Mouse (Mus musculus) midbrain, embryonic 15.5 days (tissue): ENCODE measurements around the gene Sh3gl2. TPM values are rescaled to one million over a fixed set of nuclear protein-coding genes. Genes with fewer than 3 reads are reported as not detected.

Source experiments
- ATAC-seq: fragments of 200-750 bp; cut with Nextera tagmentation; replicated peaks from 2 replicates; pipeline ENCODE4 v1.8.0; 2017; ENCODE audit warnings: moderate TSS enrichment
- H3K27ac ChIP-seq: fragments of 300-500 bp; sonication (generic); 2 replicates; pipeline ENCODE4 v1.5.1; 2015; ENCODE audit warnings: mild to moderate bottlenecking, inconsistent platforms
- H3K27me3 ChIP-seq: fragments of 300-500 bp; sonication (generic); replicated peaks from 2 replicates; pipeline ENCODE4 v1.6.1; 2015; ENCODE audit warnings: inconsistent platforms
- H3K36me3 ChIP-seq: fragments of 300-500 bp; sonication (generic); replicated peaks from 2 replicates; pipeline ENCODE4 v1.6.1; 2015; ENCODE audit warnings: inconsistent platforms
- H3K4me1 ChIP-seq: fragments of 300-500 bp; sonication (generic); 2 replicates; pipeline ENCODE4 v1.6.1; 2015; ENCODE audit warnings: inconsistent platforms
- H3K4me2 ChIP-seq: fragments of 300-500 bp; sonication (generic); 2 replicates; pipeline ENCODE4 v1.6.1; 2015; ENCODE audit warnings: inconsistent platforms, mild to moderate bottlenecking, moderate library complexity
- H3K4me3 ChIP-seq: fragments of 300-500 bp; sonication (generic); 2 replicates; pipeline ENCODE4 v1.5.1; 2015; ENCODE audit warnings: mild to moderate bottlenecking, inconsistent platforms
- H3K9ac ChIP-seq: fragments of 300-500 bp; sonication (generic); 2 replicates; pipeline ENCODE4 v1.6.1; 2015; ENCODE audit warnings: mild to moderate bottlenecking, inconsistent platforms
- H3K9me3 ChIP-seq: fragments of 300-500 bp; sonication (generic); 2 replicates; pipeline ENCODE4 v1.6.1; 2016; ENCODE audit warnings: inconsistent platforms
- WGBS: fragments of 180-500 bp; shearing (Covaris S2); methylation state at CpG from one replicate; pipeline ENCODE4 v1.1.7; 2015; ENCODE audit warnings: mixed read lengths; 5-methylcytosine and 5-hydroxymethylcytosine counted together
- polyA plus RNA-seq: library from polyadenylated mRNA; unstranded; fragments of >200 nt; fragmentation: Nextera tagmentation; extraction: Ambion mirVana; gene quantifications from 2 replicates; pipeline ENCODE4 v1.2.1, GENCODE M21; 2015

Sh3gl2 gene
- polyA plus RNA-seq, 1 experiment from 2014 or later: 86.1 TPM

GRCm38 (mm10) chr4:85506976-85507375, 302.1 kb downstream of the Sh3gl2 start:
- Histone ChIP-seq H3K36me3 (no peaks in the 10 kb centered on the region), H3K27me3 (no peaks in the 10 kb centered on the region), H3K4me3 (no peak overlapping the region), H3K9me3 (no peaks in the 10 kb centered on the region), H3K4me2 (no peak overlapping the region), H3K27ac (no peak overlapping the region), H3K4me1 (0 out of 2 replicates have a peak, but pooled peaks cover 2% of the 10 kb centered on the region), H3K9ac (no peak overlapping the region)
- ATAC-seq: no peak
- WGBS: 78% methylated on average over 2 of the region's 2 CpGs

GRCm38 (mm10) chr4:85507491-85507890, 302.6 kb downstream of the Sh3gl2 start:
- 78% methylated on average over 5 of the region's 5 CpGs for WGBS

GRCm38 (mm10) chr4:85513288-85513687, 308.4 kb downstream of the Sh3gl2 start:
- no peak overlapping the region for H3K9ac ChIP-seq
- no peaks in the 10 kb centered on the region for H3K36me3 ChIP-seq
- no peaks in the 10 kb centered on the region for H3K9me3 ChIP-seq
- 39% methylated on average over 7 of the region's 7 CpGs for WGBS
- peaks cover 15% of the 10 kb centered on the region for H3K4me1 ChIP-seq
- peak overlapping the region; percentile 68; the same call in 1 of the 2 replicates for H3K4me3 ChIP-seq
- peak overlapping the region; percentile 98 for H3K4me2 ChIP-seq
- H3K27ac ChIP-seq: no peak overlapping the region
- peaks cover 10% of the 10 kb centered on the region; the same call in 1 of the 2 replicates for H3K27me3 ChIP-seq
- 0 out of 2 replicates have a peak, but pooled peaks have one; percentile 3 for ATAC-seq

More at GRCm38 (mm10) chr4:85507491-85507890, 302.6 kb downstream of the Sh3gl2 start:
- no peak overlapping the region for H3K9ac ChIP-seq
- no peak for ATAC-seq
- no peak overlapping the region for H3K27ac ChIP-seq
- no peaks in the 10 kb centered on the region for H3K9me3 ChIP-seq
- H3K27me3 ChIP-seq: 0 out of 2 replicates have a peak, but pooled peaks cover 2% of the 10 kb centered on the region
- H3K36me3 ChIP-seq: no peaks in the 10 kb centered on the region
- no peak overlapping the region for H3K4me2 ChIP-seq
- 0 out of 2 replicates have a peak, but pooled peaks cover 2% of the 10 kb centered on the region for H3K4me1 ChIP-seq
- no peak overlapping the region for H3K4me3 ChIP-seq

GRCm38 (mm10) chr4:85513792-85514191, 308.9 kb downstream of the Sh3gl2 start, which contains the start of gene Adamtsl1:
Adamtsl1 (plus strand) TSS chr4:85514172.
- peak within 1 kb of the TSS; percentile 98 for H3K4me2 ChIP-seq
- no peaks in the 10 kb centered on the region for H3K9me3 ChIP-seq
- peaks cover 15% of the 10 kb centered on the region for H3K4me1 ChIP-seq
- peak; percentile 65 for ATAC-seq
- H3K36me3 ChIP-seq: no peaks in the 10 kb centered on the region
- H3K4me3 ChIP-seq: peak within 1 kb of the TSS; percentile 68
- H3K27ac ChIP-seq: no peak within 1 kb of the TSS
- peaks cover 10% of the 10 kb centered on the region; the same call in 1 of the 2 replicates for H3K27me3 ChIP-seq
- 3% methylated on average over 9 of the region's 9 CpGs for WGBS
- H3K9ac ChIP-seq: peak within 1 kb of the TSS; percentile 72

- peak overlapping the region; percentile 68 for H3K4me3 ChIP-seq
- H3K9me3 ChIP-seq: no peaks in the 10 kb centered on the region
- peaks cover 15% of the 10 kb centered on the region for H3K4me1 ChIP-seq
- H3K9ac ChIP-seq: peak overlapping the region; percentile 72
- peak; percentile 93 for ATAC-seq
- H3K36me3 ChIP-seq: no peaks in the 10 kb centered on the region
- H3K27ac ChIP-seq: no peak overlapping the region
- peaks cover 10% of the 10 kb centered on the region; the same call in 1 of the 2 replicates for H3K27me3 ChIP-seq
- peak overlapping the region; percentile 98 for H3K4me2 ChIP-seq
- WGBS: under 1% methylated on average over 33 of the region's 33 CpGs
Observed at GRCm38 (mm10) chr4:85514205-85514681, 309.3 kb downstream of the Sh3gl2 start.

GRCm38 (mm10) chr4:85526966-85527566, 322.1 kb downstream of the Sh3gl2 start:
- Histone ChIP-seq H3K9me3 (no peaks in the 10 kb centered on the region), H3K4me3 (no peak overlapping the region), H3K4me2 (no peak overlapping the region), H3K36me3 (no peaks in the 10 kb centered on the region), H3K27ac (no peak overlapping the region), H3K9ac (no peak overlapping the region), H3K4me1 (no peaks in the 10 kb centered on the region), H3K27me3 (no peaks in the 10 kb centered on the region)
- 89% methylated on average over 7 of the region's 7 CpGs for WGBS
- no peak for ATAC-seq

GRCm38 (mm10) chr4:85529852-85530251, 324.9 kb downstream of the Sh3gl2 start:
- no peak for ATAC-seq
- no peak overlapping the region for H3K4me2 ChIP-seq
- no peaks in the 10 kb centered on the region for H3K4me1 ChIP-seq
- no peaks in the 10 kb centered on the region for H3K9me3 ChIP-seq
- H3K36me3 ChIP-seq: no peaks in the 10 kb centered on the region
- 84% methylated on average over 1 of the region's 1 CpGs for WGBS
- H3K4me3 ChIP-seq: no peak overlapping the region
- no peak overlapping the region for H3K9ac ChIP-seq
- H3K27me3 ChIP-seq: no peaks in the 10 kb centered on the region
- no peak overlapping the region for H3K27ac ChIP-seq

- Histone ChIP-seq H3K9ac (no peak overlapping the region), H3K9me3 (no peaks in the 10 kb centered on the region), H3K36me3 (no peaks in the 10 kb centered on the region), H3K27me3 (no peaks in the 10 kb centered on the region), H3K4me3 (no peak overlapping the region), H3K4me2 (no peak overlapping the region), H3K4me1 (no peaks in the 10 kb centered on the region), H3K27ac (no peak overlapping the region)
- WGBS: 81% methylated on average over 5 of the region's 5 CpGs
- ATAC-seq: no peak
Observed at GRCm38 (mm10) chr4:85539677-85540076, 334.8 kb downstream of the Sh3gl2 start.

GRCm38 (mm10) chr4:85543221-85543620, 338.3 kb downstream of the Sh3gl2 start:
- H3K27me3 ChIP-seq: no peaks in the 10 kb centered on the region
- 88% methylated on average over 4 of the region's 4 CpGs for WGBS

GRCm38 (mm10) chr4:85554696-85555095, 349.8 kb downstream of the Sh3gl2 start:
- no peaks in the 10 kb centered on the region for H3K4me1 ChIP-seq
- H3K9me3 ChIP-seq: no peaks in the 10 kb centered on the region
- WGBS: 78% methylated on average over 3 of the region's 3 CpGs
- no peak overlapping the region for H3K4me2 ChIP-seq
- no peak overlapping the region for H3K27ac ChIP-seq
- H3K36me3 ChIP-seq: no peaks in the 10 kb centered on the region
- H3K27me3 ChIP-seq: no peaks in the 10 kb centered on the region
- ATAC-seq: no peak
- H3K4me3 ChIP-seq: no peak overlapping the region
- no peak overlapping the region for H3K9ac ChIP-seq

More at GRCm38 (mm10) chr4:85543221-85543620, 338.3 kb downstream of the Sh3gl2 start:
- no peaks in the 10 kb centered on the region for H3K9me3 ChIP-seq
- H3K27ac ChIP-seq: no peak overlapping the region
- H3K4me2 ChIP-seq: no peak overlapping the region
- no peaks in the 10 kb centered on the region for H3K36me3 ChIP-seq
- H3K4me3 ChIP-seq: no peak overlapping the region
- H3K4me1 ChIP-seq: no peaks in the 10 kb centered on the region
- no peak overlapping the region for H3K9ac ChIP-seq
- no peak for ATAC-seq

- Histone ChIP-seq H3K9me3 (no peaks in the 10 kb centered on the region), H3K4me2 (no peak overlapping the region), H3K27ac (no peak overlapping the region), H3K9ac (no peak overlapping the region), H3K4me3 (no peak overlapping the region), H3K36me3 (no peaks in the 10 kb centered on the region), H3K4me1 (no peaks in the 10 kb centered on the region), H3K27me3 (no peaks in the 10 kb centered on the region)
- WGBS: 89% methylated on average over 6 of the region's 6 CpGs
- ATAC-seq: no peak
Observed at GRCm38 (mm10) chr4:85559753-85560152, 354.8 kb downstream of the Sh3gl2 start.

GRCm38 (mm10) chr4:85585426-85585825, 380.5 kb downstream of the Sh3gl2 start:
- H3K4me1 ChIP-seq: no peaks in the 10 kb centered on the region
- H3K9me3 ChIP-seq: no peaks in the 10 kb centered on the region
- no peak overlapping the region for H3K27ac ChIP-seq
- H3K4me3 ChIP-seq: no peak overlapping the region
- no peaks in the 10 kb centered on the region for H3K27me3 ChIP-seq
- 84% methylated on average over 2 of the region's 2 CpGs for WGBS
- no peaks in the 10 kb centered on the region for H3K36me3 ChIP-seq
- no peak overlapping the region for H3K4me2 ChIP-seq
- ATAC-seq: no peak
- H3K9ac ChIP-seq: no peak overlapping the region

GRCm38 (mm10) chr4:85588928-85589327, 384.0 kb downstream of the Sh3gl2 start:
- Histone ChIP-seq H3K27me3 (no peaks in the 10 kb centered on the region), H3K9ac (no peak overlapping the region), H3K27ac (no peak overlapping the region), H3K4me1 (no peaks in the 10 kb centered on the region), H3K4me2 (no peak overlapping the region), H3K36me3 (no peaks in the 10 kb centered on the region), H3K4me3 (no peak overlapping the region), H3K9me3 (no peaks in the 10 kb centered on the region)
- no peak for ATAC-seq
- 79% methylated on average over 4 of the region's 4 CpGs for WGBS
